Mouse (Mus musculus): Measurements from ENCODE around the gene Defa23.
"Not testable (repeated sequence)": the region's sequence is repeated elsewhere in the genome, so short reads cannot be mapped to it uniquely, and the experiment has no call there.

The Defa23 gene

DNA sequence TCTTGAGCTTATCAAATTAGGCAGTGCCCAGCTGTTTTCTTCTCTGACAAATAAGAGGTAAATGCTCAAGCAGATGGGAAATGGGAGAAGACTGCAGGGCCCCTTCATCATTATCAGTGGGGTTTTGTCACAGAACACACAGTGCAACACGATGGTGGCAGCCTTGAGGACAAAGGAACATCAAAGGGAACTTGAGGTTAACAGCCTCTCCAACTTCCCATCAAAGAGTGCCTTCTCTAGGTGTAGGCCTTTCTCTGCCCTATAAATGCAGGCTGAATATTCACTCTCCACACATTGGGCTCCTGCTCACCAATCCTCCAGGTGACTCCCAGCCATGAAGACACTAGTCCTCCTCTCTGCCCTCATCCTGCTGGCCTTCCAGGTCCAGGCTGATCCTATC lies at the start of gene Defa23:
Gene Defa23 (plus strand): TSS at position 301 of the 400 bp plus-strand sequence.
- in situ Hi-C loops (cut with MboI, MseI) = not testable (repeated sequence)

DNA sequence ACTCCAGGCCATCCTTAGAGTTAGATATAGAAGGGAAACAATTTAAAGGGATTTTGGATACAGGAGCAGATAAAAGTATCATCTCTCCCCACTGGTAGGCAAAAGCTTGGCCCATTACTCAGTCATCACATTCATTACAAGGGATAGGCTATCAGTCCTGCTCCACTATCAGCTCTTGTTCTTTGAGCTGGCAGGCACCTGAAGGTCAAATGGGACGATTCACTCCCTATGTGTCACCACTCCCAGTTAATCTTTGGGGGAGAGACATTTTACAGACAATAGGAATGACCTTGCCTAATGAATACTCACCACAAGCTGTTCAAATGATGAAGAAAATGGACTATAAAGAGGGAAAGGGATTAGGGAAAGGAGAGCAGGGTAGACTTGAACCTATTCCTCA lies 48.0 kb upstream of the Defa23 start:
- in situ Hi-C loops (cut with MboI, MseI) = no loop called here

DNA sequence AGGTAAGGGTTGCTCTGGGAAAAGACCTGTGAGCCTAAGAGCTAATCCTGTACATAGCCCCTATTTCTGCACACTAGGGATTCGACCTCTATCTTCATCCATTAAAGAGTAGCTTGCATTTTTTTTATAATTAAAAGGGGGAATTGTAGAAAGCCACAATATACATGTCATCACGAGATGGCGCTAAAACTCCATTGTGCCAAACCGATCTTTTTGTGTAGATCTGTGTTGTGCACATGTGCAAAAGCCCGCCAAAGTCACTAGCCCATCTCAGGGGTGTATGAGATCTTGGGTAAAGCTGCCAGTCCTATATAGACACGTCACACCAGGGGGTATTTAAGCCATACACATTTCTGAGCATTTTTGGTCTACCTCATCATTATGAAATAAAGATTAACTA lies 46.3 kb upstream of the Defa23 start:
- in situ Hi-C loops (cut with MboI, MseI) = not testable (repeated sequence)

DNA sequence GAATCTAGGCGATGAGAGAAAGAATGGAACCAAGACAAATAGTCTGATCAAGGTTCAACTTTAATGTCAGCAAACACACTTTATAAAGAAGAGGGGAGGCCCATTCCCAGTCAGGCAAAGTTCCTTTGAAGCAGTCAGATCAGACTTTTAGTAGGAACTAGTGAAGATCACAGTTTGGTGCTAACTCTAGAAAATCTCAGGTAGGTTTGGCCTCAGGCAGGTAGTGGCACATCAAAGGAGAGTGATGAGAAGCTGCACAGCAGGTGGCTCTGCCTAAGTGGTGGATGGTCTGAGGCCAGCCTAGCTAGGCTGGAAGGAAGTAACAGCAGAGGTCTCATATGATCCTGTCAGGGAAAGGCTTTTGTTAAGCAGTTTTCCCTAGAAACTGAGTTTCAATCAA lies 44.3 kb upstream of the Defa23 start:
- in situ Hi-C loops (cut with MboI, MseI) = not testable (repeated sequence)

DNA sequence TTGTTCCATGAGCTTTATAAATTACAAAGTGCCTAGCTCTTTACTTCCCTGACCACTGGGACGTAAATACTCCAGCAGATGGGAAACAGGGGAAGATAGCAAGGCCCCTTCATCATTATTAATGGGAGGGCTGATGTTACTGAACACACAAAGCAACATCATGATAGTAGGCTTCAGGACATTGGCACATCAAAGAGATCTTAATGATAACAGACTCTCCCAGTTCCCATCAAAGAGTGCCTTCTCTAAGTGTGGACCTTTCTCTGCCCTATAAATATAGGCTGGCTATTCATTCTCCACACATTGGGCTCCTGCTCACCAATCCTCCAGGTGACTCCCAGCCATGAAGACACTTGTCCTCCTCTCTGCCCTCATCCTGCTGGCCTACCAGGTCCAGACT lies 29.6 kb upstream of the Defa23 start, which contains the start of gene Defa21:
Gene Defa21 (plus strand): TSS at position 301 of the 400 bp plus-strand sequence.
- in situ Hi-C loops (cut with MboI, MseI) = not testable (repeated sequence)

DNA sequence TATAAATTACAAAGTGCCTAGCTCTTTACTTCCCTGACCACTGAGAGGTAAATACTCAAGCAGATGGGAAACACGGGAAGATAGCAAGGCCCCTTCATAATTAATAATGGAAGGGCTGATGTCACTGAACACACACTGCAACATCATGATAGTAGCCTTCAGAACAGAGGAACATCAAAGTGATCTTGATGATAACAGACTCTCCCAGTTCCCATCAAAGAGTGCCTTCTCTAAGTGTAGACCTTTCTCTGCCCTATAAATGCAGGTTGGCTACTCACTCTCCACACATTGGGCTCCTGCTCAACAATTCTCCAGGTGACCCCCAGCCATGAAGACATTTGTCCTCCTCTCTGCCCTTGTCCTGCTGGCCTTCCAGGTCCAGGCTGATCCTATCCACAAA lies 9.9 kb downstream of the Defa23 start, which contains the start of gene Defa35:
Gene Defa35 (plus strand): TSS at position 301 of the 400 bp plus-strand sequence.
- in situ Hi-C loops (cut with MboI, MseI) = not testable (repeated sequence)

DNA sequence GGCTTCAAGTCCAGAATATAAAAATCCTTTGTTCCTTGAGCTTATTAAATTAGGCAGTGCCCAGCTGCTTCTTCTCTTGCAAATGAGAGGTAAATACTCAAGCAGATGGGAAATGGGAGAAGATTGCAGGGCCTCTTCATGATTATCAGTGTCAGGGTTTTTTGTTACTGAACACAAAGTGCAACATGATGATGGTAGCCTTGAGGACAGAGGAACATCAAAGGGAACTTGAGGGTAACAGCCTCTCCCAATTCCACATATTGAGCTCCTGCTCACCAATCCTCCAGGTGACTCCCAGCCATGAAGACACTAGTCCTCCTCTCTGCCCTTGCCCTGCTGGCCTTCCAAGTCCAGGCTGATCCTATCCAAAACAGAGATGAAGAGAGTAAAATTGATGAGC lies 29.3 kb downstream of the Defa23 start, which contains the start of gene Defa25:
Gene Defa25 (plus strand): TSS at position 301 of the 400 bp plus-strand sequence.
- in situ Hi-C loops (cut with MboI, MseI) = loop anchor here (5.0 to 10.0 kb wide), 3 partner anchors 228 to 501 kb away; partner anchors contain the start of gene Defa28

DNA sequence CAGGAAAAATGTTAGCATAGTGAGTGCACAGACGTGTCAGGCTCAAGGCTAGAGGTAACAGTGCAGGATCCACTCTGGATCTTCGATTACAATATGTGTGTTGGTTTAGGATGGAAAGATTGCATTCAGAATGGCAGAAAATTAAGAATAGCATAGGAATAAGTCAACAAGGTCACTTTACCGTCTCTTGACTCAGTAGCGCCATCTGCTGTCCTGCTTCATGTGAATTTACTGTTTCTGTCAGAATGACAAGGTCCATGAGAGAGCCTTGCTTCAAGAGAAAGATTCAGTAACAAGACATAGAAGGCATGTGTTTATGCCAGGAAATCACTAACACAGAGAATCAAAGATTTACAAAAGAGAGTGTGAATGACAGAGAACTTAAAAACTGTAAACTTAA lies 38.3 kb downstream of the Defa23 start:
- in situ Hi-C loops (cut with MboI, MseI) = no loop called here

DNA sequence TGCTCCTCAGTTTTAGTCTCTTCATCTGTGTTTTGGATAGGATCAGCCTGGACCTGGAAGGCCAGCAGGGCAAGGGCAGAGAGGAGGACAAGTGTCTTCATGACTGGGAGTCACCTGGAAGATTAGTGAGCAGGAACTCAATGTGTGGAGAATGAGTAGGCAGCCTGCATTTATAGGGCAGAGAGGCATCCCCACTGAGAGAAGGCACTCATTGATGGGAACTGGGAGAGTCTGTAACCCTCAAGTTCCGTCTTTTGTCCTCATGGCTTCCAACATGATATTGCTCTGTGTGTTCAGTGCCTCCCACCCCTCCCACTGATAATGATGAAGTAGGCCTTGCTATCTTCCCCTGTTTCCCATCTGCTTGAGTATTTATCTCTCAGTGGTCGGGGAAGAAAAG lies 41.1 kb downstream of the Defa23 start, which contains the start of gene Gm14851:
Gene Gm14851 (minus strand): TSS at position 101 of the 400 bp plus-strand sequence.
- in situ Hi-C loops (cut with MboI, MseI) = loop anchor here (5.0 kb wide), 1 partner anchor 136 kb away; no protein-coding TSS in a partner anchor

Measured in regulatory T cell (primary cell).